In genomic region chr7:38212651-38213062, GRCm38 (mm10) we compare ENCODE assay signal across 14 mouse cellular contexts. TPM values are rescaled to one million over a fixed set of nuclear protein-coding genes. Genes with fewer than 3 reads are reported as not detected.
DNase-seq lines count a peak whose midpoint lies in the region; ATAC-seq and TF ChIP-seq lines count a peak whose summit lies in the region.
"Had no signal": no experiment of that assay in that cellular context is flagged by ENCODE, and none has a peak within 500 bp of the region (broad histone marks: within the 10 kb centered on the region; RNA-seq: fewer than 3 reads in every experiment).

No protein-coding gene starts in this region.

- intact Hi-C loops in gastrocnemius, adult 2 months (cut with DNase I): no loop called here
- intact Hi-C loops in gastrocnemius, postnatal 14 days (cut with DNase I; ENCODE audit: low total_unique reads): no loop called here

- WGBS in kidney, adult 2 months: 7% methylated on average over 3 of the region's 3 CpGs
- WGBS in kidney, embryonic 14.5 days: 20% methylated on average over 3 of the region's 3 CpGs

- no peaks in the 10 kb centered on the region for H3K27me3 ChIP-seq in kidney, adult 2 months (replicated peaks; ENCODE audit: control insufficient read depth, insufficient read depth, low read length)
- H3K27me3 ChIP-seq in kidney, embryonic 14.5 days (ENCODE audit: control insufficient read depth, insufficient read depth, low read length): no peaks in the 10 kb centered on the region
- H3K27me3 ChIP-seq: Patski had no signal

- H3K9me3 ChIP-seq in kidney, embryonic 14.5 days (ENCODE audit: control insufficient read depth, low read length): no peaks in the 10 kb centered on the region

- H3K4me3 ChIP-seq in gastrocnemius, adult 2 months: no peak overlapping the region
- no peak overlapping the region for H3K4me3 ChIP-seq in kidney, adult 2 months (ENCODE audit: insufficient read depth, low read depth, low read length)
- H3K4me3 ChIP-seq in kidney, embryonic 14.5 days (ENCODE audit: low read length): no peak overlapping the region

- peaks cover 14% of the 10 kb centered on the region; the same call in 1 of the 2 replicates for H3K4me1 ChIP-seq in kidney, adult 2 months (ENCODE audit: control insufficient read depth, insufficient read depth, low read length)
- no peaks in the 10 kb centered on the region for H3K4me1 ChIP-seq in kidney, embryonic 14.5 days (ENCODE audit: control insufficient read depth, insufficient read depth, low read length)

- H3K27ac ChIP-seq in gastrocnemius, adult 2 months: peak overlapping the region; percentile 51
- peak overlapping the region; percentile 26; the same call in 1 of the 2 replicates for H3K27ac ChIP-seq in kidney, adult 2 months (ENCODE audit: insufficient read depth, low read depth, low read length)
- H3K27ac ChIP-seq in kidney, embryonic 14.5 days (ENCODE audit: low read depth, low read length): no peak overlapping the region

- no peak for TF ChIP-seq CTCF in gastrocnemius, adult 2 months (IDR thresholded peaks at IDR 0.05)
- TF ChIP-seq CTCF in kidney, adult 2 months (conservative IDR thresholded peaks at IDR 0.05; ENCODE audit: insufficient read depth, insufficient read length, low read depth, low read length): no peak

- TF ChIP-seq POLR2A in kidney, adult 2 months (IDR thresholded peaks at IDR 0.05; ENCODE audit: low read depth, low read length): no peak

- ATAC-seq in kidney, embryonic 14.5 days (ENCODE audit: low FRiP score, low TSS enrichment): no peak
- ATAC-seq: CD4-positive, CD25-positive, alpha-beta regulatory T cell, adult 4 months; Patski had no signal

- no peak overlapping the region for H3K9ac ChIP-seq in kidney, embryonic 14.5 days (ENCODE audit: low read depth, low read length)

- H3K36me3 ChIP-seq in kidney, adult 2 months (ENCODE audit: control insufficient read depth, insufficient read depth, low read length): no peaks in the 10 kb centered on the region
- H3K36me3 ChIP-seq in kidney, embryonic 14.5 days (ENCODE audit: control insufficient read depth, insufficient read depth, low read length): no peaks in the 10 kb centered on the region

- no peak overlapping the region for H3K4me2 ChIP-seq in kidney, embryonic 14.5 days (replicated peaks; ENCODE audit: low read depth, low read length)
- H3K4me2 ChIP-seq: liver, embryonic 11.5 days had no signal

- peak; percentile 57 for DNase-seq in gastrocnemius, adult 2 months
- no peak for DNase-seq in gastrocnemius, postnatal 14 days
- peak; percentile 64 for DNase-seq in kidney, adult 2 months
- DNase-seq in MN1 (ENCODE audit: low spot score): peak; percentile 25
- peak; percentile 72 to 76 for DNase-seq in cerebellum, postnatal 14 days
- DNase-seq in frontal cortex, postnatal 36 days (ENCODE audit: low spot score in 2 of 2): no peak
- no peak for DNase-seq in retina, embryonic 14.5 days (ENCODE audit: low spot score)
- DNase-seq: lung, postnatal 10 days; spleen, adult 18-20 months; thymus, postnatal 25 days had no signal

RNA-seq across cellular contexts. Expression of gene Plekhf1, which starts 15.2 kb away (rescaled TPM):
- 10 to 100 TPM in 1 of 2 experiments, 1 to 10 TPM in 1; 6.6 to 15.0 TPM for total RNA-seq in gastrocnemius, adult 2 months (2021)
- 1 to 10 TPM; 4.9 to 9.7 TPM for total RNA-seq in gastrocnemius, postnatal 14 days (2021)
- polyA plus RNA-seq in kidney, adult 2 months (2012; rRNA removed): 6.3 and 6.4 TPM in 2 replicates
- 3.8 and 4.9 TPM in 2 replicates for polyA plus RNA-seq in kidney, embryonic 14.5 days (2014; fragmentation: Nextera tagmentation; extraction: Ambion mirVana)

RNA-seq across cellular contexts. Expression of gene 1600014C10Rik, which starts 29.6 kb away (rescaled TPM):
- total RNA-seq in gastrocnemius, adult 2 months (2021): 10 to 100 TPM; 23.4 to 31.9 TPM
- total RNA-seq in gastrocnemius, postnatal 14 days (2021): 10 to 100 TPM; 15.8 to 17.9 TPM
- polyA plus RNA-seq in kidney, adult 2 months (2012; rRNA removed): 31.0 and 39.7 TPM in 2 replicates
- polyA plus RNA-seq in kidney, embryonic 14.5 days (2014; fragmentation: Nextera tagmentation; extraction: Ambion mirVana): 12.0 and 16.6 TPM in 2 replicates

RNA-seq across cellular contexts. Expression of gene Pop4, which starts 58.6 kb away (rescaled TPM):
- 1 to 10 TPM; 8.3 to 8.4 TPM for total RNA-seq in gastrocnemius, adult 2 months (2021)
- total RNA-seq in gastrocnemius, postnatal 14 days (2021): 10 to 100 TPM; 11.2 to 11.7 TPM
- 10.6 and 11.0 TPM in 2 replicates for polyA plus RNA-seq in kidney, adult 2 months (2012; rRNA removed)
- 71.1 and 73.7 TPM in 2 replicates for polyA plus RNA-seq in kidney, embryonic 14.5 days (2014; fragmentation: Nextera tagmentation; extraction: Ambion mirVana)

Comparison
In these comparisons a context has a peak if more than half of its experiments do, and no peak if none do; other contexts are left out.
1. DNase-seq: peak in gastrocnemius, adult 2 months (single experiment), kidney, adult 2 months (single experiment), MN1 (single experiment) and cerebellum, postnatal 14 days (2 of 2); none in gastrocnemius, postnatal 14 days (single experiment), frontal cortex, postnatal 36 days (0 of 2) and retina, embryonic 14.5 days (single experiment).